Mouse (Mus musculus): ENCODE results near the gene Manea.

GRCm38 (mm10) chr4:26345741-26346442 is 799 bp downstream of the Manea start:
- no peak for TF ChIP-seq CTCF (IDR thresholded peaks at IDR 0.05; ENCODE audit: control insufficient read depth, insufficient read depth, low read length)
- TF ChIP-seq POLR2A (IDR thresholded peaks at IDR 0.05; ENCODE audit: borderline replicate concordance, control insufficient read depth, low read depth, low read length), result no peak
